Mouse (Mus musculus) left cerebral cortex, postnatal 36 days (tissue): ENCODE measurements around the gene Pde8a. TPM values are rescaled to one million over a fixed set of nuclear protein-coding genes. Genes with fewer than 3 reads are reported as not detected.

Experiments
- DNase-seq, 2 experiments: peaks; one replicate each; pipeline ENCODE4 v3.0.0; 2021 to 2022; ENCODE audit warnings: low spot score in 2 of 2, mixed read lengths in 1 of 2
- intact Hi-C: fragments of 180-260 bp; cut with DNase I; formaldehyde crosslinking; loops from one replicate; pipeline ENCODE4 v1.15.1; 2025
- total RNA-seq, 2 experiments: library from RNA; stranded (reverse); gene quantifications; 2 replicates each; pipeline ENCODE4 v1.2.3; 2021

The Pde8a gene
- total RNA-seq, 2 experiments from 2014 or later = 6.6 to 8.2 TPM

DNA sequence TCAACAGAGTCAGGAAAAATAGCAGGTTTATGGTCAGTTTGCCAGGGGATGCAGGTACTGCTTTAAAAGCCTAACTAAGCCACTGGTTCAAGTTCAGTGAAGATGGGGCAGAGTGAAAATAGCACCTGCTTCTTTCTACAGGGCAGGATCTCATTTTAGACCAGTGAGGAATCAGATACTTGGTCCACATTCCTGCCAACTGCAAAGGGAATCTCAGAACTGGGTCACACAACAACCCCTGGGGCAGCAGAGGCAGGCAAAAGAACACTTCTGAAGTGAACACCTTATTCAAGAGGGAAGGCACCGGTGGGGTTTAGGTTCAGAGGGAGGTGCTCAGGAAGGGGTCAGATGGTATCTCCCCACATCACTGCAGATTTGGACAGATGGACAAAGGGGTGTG, 143.0 kb downstream of the Pde8a start:
- intact Hi-C loops = loop anchor here (10.0 kb wide), 1 partner anchor 418 kb away; no protein-coding TSS in a partner anchor
- no peak for DNase-seq

- intact Hi-C loops = loop anchor here (10.0 kb wide), 1 partner anchor 418 kb away; no protein-coding TSS in a partner anchor
- no peak for DNase-seq
Measured at GRCm38 (mm10) chr7:81356975-81357374, 143.6 kb downstream of the Pde8a start.

DNA sequence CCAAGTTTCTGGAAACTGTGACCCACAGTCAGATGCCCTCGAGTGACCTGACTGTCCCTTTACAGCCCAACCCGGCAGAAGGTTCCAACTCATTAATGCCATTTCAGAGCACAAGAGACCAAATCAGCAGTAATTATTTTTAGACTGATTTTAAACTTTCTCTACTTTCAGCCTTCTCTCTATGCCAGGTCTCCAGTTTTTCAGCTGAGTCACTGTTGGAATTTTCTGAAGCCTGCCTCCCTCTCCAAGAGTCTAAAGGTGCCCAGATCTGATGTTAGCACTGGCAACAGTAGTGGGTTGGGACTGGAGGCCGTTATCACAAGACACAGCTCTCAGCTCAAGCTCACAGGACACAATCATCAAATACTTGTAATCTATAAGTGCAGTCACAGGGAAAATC, 154.6 kb downstream of the Pde8a start:
- DNase-seq = no peak
- intact Hi-C loops = no loop called here

DNA sequence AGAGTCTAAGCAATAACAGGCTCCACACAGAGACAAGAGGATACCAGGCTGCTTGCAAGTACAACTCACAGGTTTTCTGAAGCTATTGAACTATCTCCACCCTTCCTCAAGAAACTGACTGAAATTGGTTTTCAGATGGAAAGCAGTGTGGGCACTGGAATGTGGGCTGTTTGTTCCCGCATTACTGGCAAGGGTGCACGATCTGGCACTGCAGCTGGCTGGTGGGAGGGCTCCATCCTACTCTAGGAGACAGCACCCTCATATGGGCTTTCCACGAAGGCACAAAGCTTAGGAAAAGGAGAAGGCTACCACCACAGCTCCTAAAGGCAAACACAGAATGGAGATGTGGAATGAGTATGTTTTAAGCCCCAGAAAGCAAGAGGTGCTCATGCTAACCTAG, 156.3 kb downstream of the Pde8a start:
- DNase-seq = peak; percentile 77 to 87
- intact Hi-C loops = loop anchor here (5.0 kb wide), 1 partner anchor 83 kb away; no protein-coding TSS in a partner anchor

GRCm38 (mm10) chr7:81371811-81372210, 158.4 kb downstream of the Pde8a start:
- intact Hi-C loops = loop anchor here (5.0 kb wide), 1 partner anchor 80 kb away; no protein-coding TSS in a partner anchor
- peak in 1 of 2 experiments; percentile 36 for DNase-seq

DNA sequence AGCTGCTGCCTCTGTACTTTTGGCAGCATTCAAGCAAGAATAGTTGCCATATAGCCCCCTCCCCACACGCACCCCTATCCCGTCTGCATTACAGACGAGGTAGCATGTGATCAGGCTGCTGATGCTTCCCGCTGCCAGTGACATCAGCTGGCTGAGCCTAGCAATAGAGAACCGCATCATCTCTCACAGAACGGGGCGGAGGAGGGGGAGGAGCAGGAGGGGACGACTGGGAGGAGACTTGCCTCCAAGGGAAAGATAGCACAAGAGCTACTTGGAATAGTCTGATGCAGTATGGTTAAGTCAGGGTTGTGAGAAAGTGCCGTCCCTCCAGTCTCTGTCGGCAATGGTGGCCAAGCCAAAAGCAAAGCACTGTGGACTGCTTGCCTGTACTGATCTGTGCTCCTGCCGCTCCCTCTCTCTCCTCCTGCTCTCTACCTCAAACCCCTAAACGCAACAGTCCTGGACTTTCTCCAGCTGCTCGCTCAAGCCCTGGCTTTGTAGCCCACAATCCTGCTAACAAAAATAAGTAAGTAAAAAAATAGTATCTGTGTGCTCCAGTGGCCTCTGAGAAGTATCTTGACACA, 159.0 kb downstream of the Pde8a start:
- DNase-seq = peak; percentile 74 to 78
- intact Hi-C loops = loop anchor here (5.0 kb wide), 1 partner anchor 80 kb away; no protein-coding TSS in a partner anchor

- no peak for DNase-seq
- intact Hi-C loops = no loop called here
Measured at GRCm38 (mm10) chr7:81379363-81379762, 166.0 kb downstream of the Pde8a start.

Other genes with a start within 250 kb of the Pde8a start
- 10 to 100 TPM; 21.3 to 22.4 TPM for gene Zfp592, start 219.9 kb upstream of the Pde8a start, total RNA-seq
- under 1 TPM; 0.22 to 0.68 TPM for gene Alpk3, start 156.0 kb upstream of the Pde8a start, total RNA-seq
- gene Slc28a1, start 98.8 kb upstream of the Pde8a start, total RNA-seq = under 1 TPM; 0.27 to 0.30 TPM
- 100 to 1,000 TPM; 469 to 487 TPM for gene Rps17, start 131.7 kb downstream of the Pde8a start, total RNA-seq
- gene Cpeb1, start 241.9 kb downstream of the Pde8a start, total RNA-seq = 10 to 100 TPM; 77.3 to 84.1 TPM